Mouse (Mus musculus) forebrain, embryonic 12.5 days (tissue): ENCODE measurements at regions not wholly inside any gene's neighbourhood (a gene's known extent, or its start where the extent isn't known, plus 50 kb on each side); places are given as distances from the start of the nearest gene placed in this dataset.
A peak's percentile ranks its signal among the peaks of the same experiment; 100 is the strongest.

Source experiments
- ATAC-seq: fragments of 200-750 bp; cut with Nextera tagmentation; 2 replicates; pipeline ENCODE4 v1.8.0; 2017; ENCODE audit warnings: moderate TSS enrichment; ENCODE audit not compliant: low FRiP score
- H3K27ac ChIP-seq: fragments of 300-500 bp; sonication (generic); 2 replicates; pipeline ENCODE4 v1.5.1; 2016; ENCODE audit warnings: mild to moderate bottlenecking
- H3K27me3 ChIP-seq: fragments of 300-500 bp; sonication (generic); 2 replicates; pipeline ENCODE4 v1.6.1; 2016; ENCODE audit warnings: mild to moderate bottlenecking
- H3K36me3 ChIP-seq: fragments of 300-500 bp; sonication (generic); replicated peaks from 2 replicates; pipeline ENCODE4 v1.6.1; 2016; ENCODE audit warnings: mild to moderate bottlenecking
- H3K4me1 ChIP-seq: fragments of 300-500 bp; sonication (generic); 2 replicates; pipeline ENCODE4 v1.6.1; 2016
- H3K4me2 ChIP-seq: fragments of 300-500 bp; sonication (generic); 2 replicates; pipeline ENCODE4 v1.6.1; 2016; ENCODE audit warnings: mild to moderate bottlenecking, moderate library complexity
- H3K4me3 ChIP-seq: fragments of 300-500 bp; sonication (generic); replicated peaks from 2 replicates; pipeline ENCODE4 v1.5.1; 2016; ENCODE audit warnings: mild to moderate bottlenecking
- H3K9ac ChIP-seq: fragments of 300-500 bp; sonication (generic); 2 replicates; pipeline ENCODE4 v1.6.1; 2016; ENCODE audit warnings: mild to moderate bottlenecking
- H3K9me3 ChIP-seq: fragments of 300-500 bp; sonication (generic); 2 replicates; pipeline ENCODE4 v1.6.1; 2016
- WGBS: fragments of 180-500 bp; shearing (Covaris S2); methylation state at CpG from one replicate; pipeline ENCODE4 v1.1.7; 2016; 5-methylcytosine and 5-hydroxymethylcytosine counted together

GRCm38 (mm10) chr2:123816627-123817026 is 273.1 kb upstream of the Sema6d start:
- ATAC-seq = no peak
- WGBS = 71% methylated on average over 2 of the region's 2 CpGs
- H3K9ac ChIP-seq = no peak overlapping the region
- H3K9me3 ChIP-seq = no peaks in the 10 kb centered on the region
- H3K4me1 ChIP-seq = peaks cover 20% of the 10 kb centered on the region
- H3K36me3 ChIP-seq = no peaks in the 10 kb centered on the region
- no peak overlapping the region for H3K4me2 ChIP-seq
- H3K27ac ChIP-seq = no peak overlapping the region
- H3K27me3 ChIP-seq = no peaks in the 10 kb centered on the region
- H3K4me3 ChIP-seq = no peak overlapping the region

DNA sequence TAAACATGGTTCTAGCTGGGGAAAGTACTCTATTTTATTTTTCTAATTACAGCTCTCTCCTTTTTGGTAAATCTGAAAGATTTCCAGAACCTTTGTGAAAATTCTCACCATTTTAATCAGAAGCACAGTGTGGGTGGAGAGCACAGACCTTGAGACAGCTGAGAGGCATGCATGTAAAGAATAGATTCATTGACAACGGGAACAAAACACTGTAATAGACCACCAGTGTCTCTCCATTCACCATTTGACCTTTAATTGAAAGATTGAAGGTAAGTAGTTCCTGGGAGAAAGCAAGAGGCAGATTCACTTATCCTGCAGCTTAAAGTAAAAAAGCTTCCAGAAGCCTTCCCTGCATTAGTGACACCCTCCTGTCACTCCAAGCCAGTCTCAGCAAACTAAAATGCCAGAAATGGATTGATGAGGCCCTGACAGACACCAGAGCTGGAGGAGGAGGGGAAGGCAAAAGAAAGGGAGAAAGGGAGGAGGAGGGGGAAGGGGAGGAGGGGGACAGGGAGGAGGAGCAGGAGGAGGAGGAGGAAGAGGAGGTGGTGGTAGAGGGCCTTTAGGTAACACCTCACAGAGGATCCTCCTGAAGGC is 256.1 kb upstream of the Sema6d start:
- Histone ChIP-seq H3K27ac (0 out of 2 replicates have a peak overlapping the region, but pooled peaks have one; percentile 50), H3K4me2 (no peak overlapping the region), H3K36me3 (no peaks in the 10 kb centered on the region), H3K9me3 (no peaks in the 10 kb centered on the region), H3K4me3 (no peak overlapping the region), H3K9ac (no peak overlapping the region), H3K4me1 (peaks cover 7% of the 10 kb centered on the region; the same call in 1 of the 2 replicates), H3K27me3 (no peaks in the 10 kb centered on the region)
- 25% methylated on average over 1 of the region's 1 CpGs for WGBS
- ATAC-seq = peak; percentile 63; the same call in 1 of the 2 replicates
